Mouse (Mus musculus) liver, postnatal 0 days (tissue): ENCODE measurements around the gene Spn.

Experiments
- CTCF ChIP-seq: sonication (generic); IDR thresholded peaks from 2 replicates; pipeline ENCODE4 v1.5.1; 2016; ENCODE audit warnings: antibody characterized with exemption, low read depth
- EP300 ChIP-seq: IDR thresholded peaks from 2 replicates; pipeline ENCODE4 v1.6.1; 2016; ENCODE audit warnings: antibody characterized with exemption, low read depth, mild to moderate bottlenecking

GRCm38 (mm10) chr7:127110239-127111007 lies 27.2 kb downstream of the Spn start:
- peak; percentile 96 for TF ChIP-seq CTCF
- TF ChIP-seq EP300 = no peak
